Mouse (Mus musculus) frontal cortex, postnatal 25 days (tissue): ENCODE results near the gene Atg101.
A peak's percentile ranks its signal among the peaks of the same experiment; 100 is the strongest.
"Not testable (repeated sequence)": the region's sequence is repeated elsewhere in the genome, so short reads cannot be mapped to it uniquely, and the experiment has no call there.

Experiments used
- DNase-seq, 2 experiments: peaks; one replicate each; pipeline ENCODE4 v3.0.0; 2022; ENCODE audit warnings: low spot score in 2 of 2

Atg101 gene

DNA sequence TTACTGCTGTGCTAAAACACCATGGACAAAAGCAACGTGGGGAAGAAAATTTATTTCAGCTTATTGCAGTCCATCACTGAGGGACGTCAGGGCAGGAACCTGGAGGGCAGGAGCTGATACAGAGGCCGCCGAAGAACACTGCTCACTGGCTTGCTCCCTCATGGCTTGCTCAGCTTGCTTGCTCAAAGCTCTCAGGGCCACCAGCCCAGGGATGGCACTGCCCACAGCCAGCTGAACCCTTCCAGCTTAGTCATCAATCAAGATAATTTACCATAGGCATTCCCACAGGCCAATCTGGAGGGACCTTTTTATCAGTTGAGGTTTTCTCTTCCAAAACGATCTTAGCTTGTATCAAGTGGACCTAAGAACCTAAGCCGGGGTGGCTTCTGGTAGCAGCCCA lies 27.9 kb downstream of the Atg101 start:
- no peak for DNase-seq

- no peak for DNase-seq
Observed at GRCm38 (mm10) chr15:101315378-101315777, 31.3 kb downstream of the Atg101 start.

- DNase-seq = peak; percentile 89 to 90
Observed at GRCm38 (mm10) chr15:101315832-101316231, 31.8 kb downstream of the Atg101 start.

GRCm38 (mm10) chr15:101316279-101316912 lies 32.3 kb downstream of the Atg101 start:
- no peak for DNase-seq

DNA sequence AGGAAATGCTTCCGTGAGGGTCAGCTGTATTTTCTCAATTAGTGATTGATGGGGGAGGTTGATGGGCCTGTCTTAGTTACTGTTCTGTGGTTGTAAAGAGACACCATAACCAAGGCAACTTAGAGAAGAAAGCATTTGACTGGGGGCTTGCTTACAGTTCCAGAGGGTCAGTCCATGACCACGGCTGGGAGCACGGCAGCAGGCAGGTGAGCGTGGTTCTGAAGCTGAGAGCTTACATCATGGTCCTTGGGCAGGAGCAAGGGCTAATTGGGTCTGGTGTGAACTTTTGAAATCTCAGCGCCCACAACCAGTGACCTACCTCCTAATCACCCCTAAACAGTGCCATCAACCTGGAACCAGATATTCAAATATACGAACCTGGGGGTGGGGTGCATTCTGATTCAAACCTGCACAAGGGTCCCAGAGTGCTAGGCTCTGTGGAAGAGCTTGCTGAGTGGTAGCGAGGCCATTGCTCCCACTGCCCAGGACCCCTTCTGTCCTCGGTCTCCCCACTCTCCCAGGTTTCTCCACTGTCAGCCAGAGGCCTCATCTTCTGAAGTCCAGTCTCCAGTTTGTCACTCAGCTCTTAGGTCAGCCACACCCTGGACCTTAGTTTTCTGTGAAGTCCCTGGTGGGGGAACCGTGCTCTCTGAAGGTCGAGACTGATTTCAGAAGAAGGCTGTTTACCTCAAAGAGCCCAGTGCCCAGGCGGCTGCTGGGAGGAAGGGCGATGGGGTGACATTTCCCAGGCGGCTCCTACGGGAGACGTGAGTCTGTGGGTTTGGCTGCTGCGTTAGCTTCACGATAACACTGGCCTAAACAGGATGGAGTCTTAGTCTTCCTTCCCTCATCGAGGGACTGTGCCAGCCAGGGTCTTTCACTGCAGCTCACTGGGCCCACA lies 33.1 kb downstream of the Atg101 start:
- no peak for DNase-seq

GRCm38 (mm10) chr15:101317814-101318500 lies 33.9 kb downstream of the Atg101 start:
- no peak for DNase-seq

- DNase-seq = no peak
Observed at GRCm38 (mm10) chr15:101318889-101319765, 35.1 kb downstream of the Atg101 start.

DNA sequence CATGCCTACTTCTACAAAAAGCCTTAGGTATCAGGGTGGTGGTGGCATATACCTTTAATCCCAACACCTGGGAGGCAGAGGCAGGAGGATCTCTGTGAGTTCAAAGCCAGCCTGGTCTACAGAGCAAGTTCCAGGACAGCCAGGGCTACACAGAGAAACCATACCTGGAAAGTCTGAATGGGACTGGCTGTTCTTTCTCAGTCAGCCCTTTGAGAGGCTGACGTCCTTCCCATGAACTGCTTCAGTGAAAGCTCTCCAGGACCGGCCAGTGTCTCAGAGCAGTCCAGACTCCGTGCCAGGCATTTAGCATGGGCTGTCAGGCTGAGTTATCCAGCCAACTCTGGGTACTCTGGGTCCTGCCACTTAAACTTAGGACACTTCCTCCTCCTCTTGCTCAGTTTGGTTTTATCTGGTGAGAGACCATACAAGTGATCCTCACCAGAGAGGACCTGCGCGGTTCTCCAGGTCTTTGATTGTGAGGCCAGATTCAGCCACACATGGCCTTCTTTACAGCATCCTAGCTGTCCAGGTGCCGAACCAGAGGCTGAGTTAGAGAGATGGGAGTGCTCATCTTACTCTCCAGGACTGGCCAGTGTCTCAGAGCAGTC lies 36.0 kb downstream of the Atg101 start:
- DNase-seq = no peak

GRCm38 (mm10) chr15:101320618-101321041 lies 36.6 kb downstream of the Atg101 start:
- DNase-seq = no peak

GRCm38 (mm10) chr15:101321126-101321525 lies 37.1 kb downstream of the Atg101 start:
- no peak for DNase-seq

GRCm38 (mm10) chr15:101322106-101322505 lies 38.0 kb downstream of the Atg101 start:
- no peak for DNase-seq

GRCm38 (mm10) chr15:101322640-101323039 lies 38.6 kb downstream of the Atg101 start:
- DNase-seq = no peak

GRCm38 (mm10) chr15:101323511-101323910 lies 39.4 kb downstream of the Atg101 start:
- DNase-seq = no peak

DNA sequence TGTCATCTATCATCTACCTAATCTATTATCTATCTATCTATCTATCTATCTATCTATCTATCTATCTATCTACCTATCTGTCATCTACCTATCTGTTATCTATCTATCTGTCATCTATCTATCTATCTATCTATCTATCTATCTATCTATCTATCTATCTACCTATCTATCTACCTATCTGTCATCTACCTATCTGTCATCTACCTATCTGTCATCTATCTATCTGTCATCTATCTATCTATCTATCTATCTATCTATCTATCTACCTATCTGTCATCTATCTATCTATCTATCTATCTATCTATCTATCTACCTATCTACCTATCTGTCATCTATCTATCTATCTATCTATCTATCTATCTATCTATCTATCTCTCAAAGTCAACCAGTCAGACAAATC lies 40.3 kb downstream of the Atg101 start:
- not testable (repeated sequence) for DNase-seq

- no peak for DNase-seq
Observed at GRCm38 (mm10) chr15:101325991-101326534, 42.0 kb downstream of the Atg101 start.

DNA sequence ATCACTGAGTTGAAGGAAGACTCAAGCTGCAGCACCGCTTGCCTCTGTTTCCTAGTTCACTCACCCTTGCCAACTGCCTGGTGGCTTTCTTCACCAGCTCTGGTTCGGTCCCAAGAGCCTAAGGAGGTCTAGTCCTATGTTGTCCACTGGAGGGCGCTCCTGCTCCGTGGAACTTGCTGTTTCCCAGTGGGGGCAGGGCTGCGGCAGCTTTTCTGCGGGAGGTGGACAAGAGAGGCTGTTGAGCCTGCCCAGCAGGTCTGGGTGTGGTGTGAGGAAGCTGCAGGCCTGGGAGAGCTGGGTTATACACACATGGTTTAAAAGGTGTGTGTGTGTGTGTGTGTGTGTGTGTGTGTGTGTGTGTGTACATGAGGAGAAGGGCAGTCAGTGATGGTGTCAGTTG lies 43.2 kb downstream of the Atg101 start:
- DNase-seq = peak; percentile 78 to 80

- no peak for DNase-seq
Observed at GRCm38 (mm10) chr15:101328876-101329563, 44.9 kb downstream of the Atg101 start.

DNA sequence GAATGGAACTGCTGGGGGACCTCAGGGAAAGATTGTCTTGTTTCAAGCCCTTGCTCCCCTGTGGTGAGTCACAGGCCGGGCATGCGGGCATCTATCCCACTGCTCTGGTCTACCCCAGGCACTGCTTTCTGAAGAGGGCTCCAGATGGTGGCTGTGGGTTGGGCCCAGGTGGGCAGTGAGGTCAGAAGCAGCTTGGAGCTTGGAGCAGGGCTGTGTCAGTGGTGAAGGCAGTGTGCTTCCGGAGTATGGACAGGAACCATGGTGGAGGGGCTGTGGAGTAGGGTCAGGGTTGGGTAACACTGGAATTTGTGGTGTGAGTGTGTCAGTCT lies 45.5 kb downstream of the Atg101 start:
- no peak for DNase-seq

- no peak for DNase-seq
Observed at GRCm38 (mm10) chr15:101331090-101331489, 47.0 kb downstream of the Atg101 start.

GRCm38 (mm10) chr15:101332370-101332769 lies 48.3 kb downstream of the Atg101 start:
- DNase-seq = no peak
